In the genomic region with DNA sequence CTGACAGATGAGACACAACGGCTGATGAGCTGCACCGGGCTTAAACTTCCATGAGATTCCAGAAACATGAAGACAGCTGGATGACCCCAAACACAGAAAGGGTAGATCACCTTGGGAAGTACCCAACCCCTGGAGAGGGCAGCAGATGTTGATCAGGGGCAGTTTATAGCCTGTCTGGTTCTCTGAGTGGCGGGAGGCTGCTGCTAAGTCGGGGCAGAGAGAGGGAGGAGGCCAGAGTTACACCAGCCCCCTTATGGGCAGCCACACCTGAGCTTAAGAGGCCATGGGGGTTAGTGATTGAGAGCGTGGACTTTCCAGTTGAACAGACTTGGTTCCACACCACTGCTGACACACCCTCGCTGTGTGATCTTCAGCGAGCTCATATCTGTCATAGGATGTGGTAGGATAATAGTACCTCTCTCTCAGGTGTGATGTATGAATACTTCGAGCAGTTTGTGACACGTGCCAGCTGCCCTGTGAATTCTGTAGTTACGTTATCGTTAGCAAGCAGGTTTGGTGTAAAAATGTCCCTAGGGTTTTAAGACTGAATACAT, we compare ENCODE assay signal across 10 mouse cellular contexts. TPM values are rescaled to one million over a fixed set of nuclear protein-coding genes. Genes with fewer than 3 reads are reported as not detected.
DNase-seq lines count a peak whose midpoint lies in the region; ATAC-seq lines count a peak whose summit lies in the region.
"Had no signal": no experiment of that assay in that cellular context is flagged by ENCODE, and none has a peak within 500 bp of the region (broad histone marks: within the 10 kb centered on the region; RNA-seq: fewer than 3 reads in every experiment).

No protein-coding gene starts in this region.

- H3K9me3 ChIP-seq in liver, embryonic 16.5 days (replicated peaks; ENCODE audit: control insufficient read depth, low read length): no peaks in the 10 kb centered on the region

- peaks cover 22% of the 10 kb centered on the region for H3K4me1 ChIP-seq in liver, embryonic 16.5 days (ENCODE audit: control insufficient read depth, low read depth, low read length)

- H3K27ac ChIP-seq in liver, embryonic 16.5 days (ENCODE audit: low read length): no peak overlapping the region

- no peak overlapping the region for H3K4me3 ChIP-seq in liver, embryonic 16.5 days (ENCODE audit: low read depth, low read length)

- no peak for ATAC-seq in liver, embryonic 16.5 days (ENCODE audit: low read depth)

- H3K36me3 ChIP-seq in liver, embryonic 16.5 days (ENCODE audit: control insufficient read depth, insufficient read depth): no peaks in the 10 kb centered on the region

- no peak overlapping the region for H3K9ac ChIP-seq in liver, embryonic 16.5 days (ENCODE audit: low read depth, low read length)

- DNase-seq in heart, adult 11 months: peak; percentile 90
- no peak for DNase-seq in heart, postnatal 36 days
- DNase-seq in urinary bladder, adult 2 months (ENCODE audit: low spot score): peak; percentile 18
- DNase-seq in urinary bladder, adult 18-20 months (ENCODE audit: low spot score in 2 of 2): no peak
- DNase-seq in MN1 (ENCODE audit: low spot score): no peak
- DNase-seq in spleen, postnatal 36 days (ENCODE audit: low spot score in 2 of 2): no peak
- DNase-seq in right cerebral cortex, postnatal 25 days: no peak
- DNase-seq: adrenal gland, postnatal 36 days; heart, postnatal 4 days had no signal

- H3K4me2 ChIP-seq in liver, embryonic 16.5 days (ENCODE audit: low read depth, low read length): peak overlapping the region; percentile 98; the same call in 1 of the 2 replicates

- no peaks in the 10 kb centered on the region for H3K27me3 ChIP-seq in liver, embryonic 16.5 days (ENCODE audit: control insufficient read depth, insufficient read depth, low read depth, low read length)

- 62% methylated on average over 11 of the region's 11 CpGs for WGBS in liver, embryonic 16.5 days (ENCODE audit: insufficient replicate concordance)

- intact Hi-C loops in heart, postnatal 36 days (cut with DNase I): loop anchor here (5.0 kb wide), 1 partner anchor 33 kb away; no protein-coding TSS in a partner anchor

RNA-seq across cellular contexts. Expression of gene Ppp1r13b, which starts 1.2 kb away (rescaled TPM):
- 10 to 100 TPM; 19.7 to 20.3 TPM for total RNA-seq in heart, postnatal 36 days (2021)
- polyA plus RNA-seq in urinary bladder, adult 2 months (2012; rRNA removed): 16.6 and 24.9 TPM in 2 replicates
- polyA plus RNA-seq in liver, embryonic 16.5 days (2015; fragmentation: Nextera tagmentation; extraction: Ambion mirVana): 1.4 and 1.9 TPM in 2 replicates

RNA-seq across cellular contexts. Expression of gene Atp5mpl, which starts 57.7 kb away (rescaled TPM):
- total RNA-seq in heart, postnatal 36 days (2021): 1,000 to 10,000 TPM; 1,342 to 1,403 TPM
- 214 and 229 TPM in 2 replicates for polyA plus RNA-seq in urinary bladder, adult 2 months (2012; rRNA removed)
- polyA plus RNA-seq in liver, embryonic 16.5 days (2015; fragmentation: Nextera tagmentation; extraction: Ambion mirVana): 457 and 494 TPM in 2 replicates

Comparison
In these comparisons a context has a peak if more than half of its experiments do, and no peak if none do; other contexts are left out.
1. DNase-seq: peak in heart, adult 11 months (single experiment) and urinary bladder, adult 2 months (single experiment); none in heart, postnatal 36 days (0 of 2), urinary bladder, adult 18-20 months (0 of 2), MN1 (single experiment), spleen, postnatal 36 days (0 of 2) and right cerebral cortex, postnatal 25 days (single experiment).